Mouse (Mus musculus) left cerebral cortex, adult 8-10 months (tissue): Measurements from ENCODE around the gene Irf9. TPM values are rescaled to one million over a fixed set of nuclear protein-coding genes. Genes with fewer than 3 reads are reported as not detected.
A peak's percentile ranks its signal among the peaks of the same experiment; 100 is the strongest.

Experiments used
- DNase-seq, 2 experiments: peaks; one replicate each; pipeline ENCODE4 v3.0.0; 2022; ENCODE audit warnings: low spot score in 2 of 2
- total RNA-seq, 4 experiments: library from RNA; stranded (reverse); gene quantifications; 2 replicates each; pipeline ENCODE4 v1.2.4; 2022

Irf9 gene
- total RNA-seq, 4 experiments from 2014 or later: 7.5 to 15.2 (median 11.2) TPM

- DNase-seq: no peak
Observed at GRCm38 (mm10) chr14:55614565-55615178, 11.3 kb downstream of the Irf9 start.

- no peak for DNase-seq
Observed at GRCm38 (mm10) chr14:55615876-55616275, 12.5 kb downstream of the Irf9 start.

- DNase-seq: no peak
Observed at GRCm38 (mm10) chr14:55616844-55617243, 13.5 kb downstream of the Irf9 start.

GRCm38 (mm10) chr14:55617822-55618221, 14.5 kb downstream of the Irf9 start, which contains the start of gene Rec8:
Rec8 (plus strand) TSS chr14:55618037.
- DNase-seq: no peak

GRCm38 (mm10) chr14:55618486-55619195, 15.3 kb downstream of the Irf9 start:
- no peak for DNase-seq

GRCm38 (mm10) chr14:55628077-55628827, 24.9 kb downstream of the Irf9 start:
- DNase-seq: no peak

GRCm38 (mm10) chr14:55629312-55629711, 25.9 kb downstream of the Irf9 start:
- DNase-seq: peak in 1 of 2 experiments; percentile 25

- DNase-seq: no peak
Observed at GRCm38 (mm10) chr14:55634874-55635522, 31.6 kb downstream of the Irf9 start.

- peak; percentile 72 to 86 for DNase-seq
Observed at GRCm38 (mm10) chr14:55635523-55636007, 32.2 kb downstream of the Irf9 start, which contains the start of gene Ipo4. Ipo4 (minus strand) TSS chr14:55635957.

- no peak for DNase-seq
Observed at GRCm38 (mm10) chr14:55637795-55638194, 34.4 kb downstream of the Irf9 start, which contains the start of gene Gm49378. Gm49378 (minus strand) TSS chr14:55637895.

- no peak for DNase-seq
Observed at GRCm38 (mm10) chr14:55640816-55641215, 37.4 kb downstream of the Irf9 start.

- no peak for DNase-seq
Observed at GRCm38 (mm10) chr14:55641291-55641690, 37.9 kb downstream of the Irf9 start.

GRCm38 (mm10) chr14:55642679-55643059, 39.3 kb downstream of the Irf9 start:
- no peak for DNase-seq

- peak; percentile 79 to 87 for DNase-seq
Observed at GRCm38 (mm10) chr14:55643060-55643907, 39.9 kb downstream of the Irf9 start, which contains the start of gene Tm9sf1. Tm9sf1 (minus strand) TSS chr14:55643806.

- no peak for DNase-seq
Observed at GRCm38 (mm10) chr14:55644261-55644888, 41.0 kb downstream of the Irf9 start.

GRCm38 (mm10) chr14:55649884-55650283, 46.5 kb downstream of the Irf9 start, which contains the start of gene Tssk4:
Tssk4 (plus strand) TSS chr14:55650184.
- no peak for DNase-seq

- no peak for DNase-seq
Observed at GRCm38 (mm10) chr14:55651528-55651927, 48.2 kb downstream of the Irf9 start.

- no peak for DNase-seq
Observed at GRCm38 (mm10) chr14:55656935-55657334, 53.6 kb downstream of the Irf9 start.

GRCm38 (mm10) chr14:55658011-55658410, 54.6 kb downstream of the Irf9 start:
- DNase-seq: no peak
